Mouse (Mus musculus) subcutaneous adipose tissue, adult 2 months (tissue): Measurements from ENCODE around the gene Ccnh. TPM values are rescaled to one million over a fixed set of nuclear protein-coding genes. Genes with fewer than 3 reads are reported as not detected.

Experiments used
- polyA plus RNA-seq: library from polyadenylated mRNA; depleted of rRNA; stranded (reverse); fragments of >200 nt; gene quantifications from 2 replicates; pipeline ENCODE4 v1.2.3, GENCODE M21; 2012; ENCODE audit warnings: low replicate concordance; rRNA removed

Gene Ccnh
- 18.8 and 19.7 TPM in 2 replicates for polyA plus RNA-seq

DNA sequence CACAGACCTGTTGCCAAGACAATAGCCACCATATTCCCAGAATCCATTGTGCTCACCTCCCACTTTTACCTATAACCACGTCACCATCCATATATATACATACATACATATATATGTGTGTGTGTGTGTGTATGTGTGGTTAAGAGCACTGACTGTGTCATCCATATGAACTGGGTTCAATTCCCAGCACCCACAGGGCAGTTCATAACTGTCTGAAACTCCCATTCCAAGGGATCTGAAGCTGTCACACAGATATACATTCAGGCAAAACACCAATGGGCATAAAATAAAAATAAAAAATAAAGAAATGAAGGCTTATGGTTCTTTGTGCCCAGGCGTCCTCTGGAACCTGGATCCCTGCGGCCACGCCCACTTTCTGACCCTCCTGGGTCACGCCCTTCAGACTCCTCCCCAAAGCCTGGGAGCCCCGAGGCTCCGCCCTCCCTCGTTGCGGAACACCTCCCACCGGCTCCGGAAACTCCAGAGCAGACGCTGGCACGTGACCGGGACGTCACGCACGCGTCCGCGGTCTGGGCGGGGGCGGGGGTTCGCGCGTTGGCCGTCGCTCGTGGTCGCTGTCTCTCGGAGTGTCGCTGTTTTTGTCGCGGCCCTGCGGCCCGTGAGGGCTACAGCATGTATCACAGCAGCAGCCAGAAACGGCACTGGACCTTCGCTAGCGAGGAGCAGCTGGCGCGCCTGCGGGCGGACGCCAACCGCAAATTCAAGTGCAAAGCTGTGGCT, at the start of gene Ccnh:
TSS of gene Ccnh (plus strand) at position 506 of the 741 bp plus-strand sequence.

Other genes starting within 250 kb of the Ccnh start
- 12.1 and 13.5 TPM in 2 replicates for gene Rasa1, start 99.7 kb downstream of the Ccnh start, polyA plus RNA-seq